In genomic region chr13:63957098-63957497, GRCm38 (mm10) we compare ENCODE assay signal across 10 mouse cellular contexts.
DNase-seq lines count a peak whose midpoint lies in the region; ATAC-seq and TF ChIP-seq lines count a peak whose summit lies in the region.
"Had no signal": no experiment of that assay in that cellular context is flagged by ENCODE, and none has a peak within 500 bp of the region (broad histone marks: within the 10 kb centered on the region; RNA-seq: fewer than 3 reads in every experiment).

No protein-coding gene starts in this region.

- no peak for DNase-seq in intestine, embryonic 14.5 days (ENCODE audit: low spot score)
- no peak for DNase-seq in stomach, postnatal 0 days (ENCODE audit: low spot score)
- DNase-seq in kidney, postnatal 4 days: peak; percentile 64 to 76
- peak; percentile 28 for DNase-seq in yolk sac, embryonic 10.5 days (ENCODE audit: low spot score)
- no peak for DNase-seq in B cell, adult 2 months
- DNase-seq in gastrocnemius, postnatal 14 days: no peak
- DNase-seq: thymus, adult 18-20 months had no signal

- H3K4me2 ChIP-seq in intestine, embryonic 14.5 days (ENCODE audit: low read length): no peak overlapping the region
- H3K4me2 ChIP-seq in intestine, embryonic 16.5 days (ENCODE audit: low read depth, low read length): no peak overlapping the region
- H3K4me2 ChIP-seq in stomach, embryonic 15.5 days: no peak overlapping the region
- H3K4me2 ChIP-seq in stomach, postnatal 0 days (replicated peaks; ENCODE audit: low read depth): no peak overlapping the region
- H3K4me2 ChIP-seq: embryonic facial prominence, embryonic 15.5 days had no signal

- ATAC-seq in intestine, embryonic 14.5 days (replicated peaks; ENCODE audit: low FRiP score, low TSS enrichment, low read depth): 0 out of 2 replicates have a peak, but pooled peaks have one; percentile 30
- ATAC-seq in intestine, embryonic 16.5 days: no peak
- peak; percentile 56; the same call in 1 of the 2 replicates for ATAC-seq in stomach, embryonic 15.5 days (ENCODE audit: insufficient read depth, low FRiP score, low read depth)
- ATAC-seq in stomach, postnatal 0 days (ENCODE audit: low FRiP score, low TSS enrichment): no peak

- H3K27me3 ChIP-seq in intestine, embryonic 14.5 days (replicated peaks; ENCODE audit: control insufficient read depth, insufficient read depth, low read length): no peaks in the 10 kb centered on the region
- no peaks in the 10 kb centered on the region for H3K27me3 ChIP-seq in intestine, embryonic 16.5 days (replicated peaks; ENCODE audit: control insufficient read depth, insufficient read depth, low read length)
- H3K27me3 ChIP-seq in stomach, embryonic 15.5 days (replicated peaks): no peaks in the 10 kb centered on the region
- H3K27me3 ChIP-seq in stomach, postnatal 0 days (ENCODE audit: control insufficient read depth, insufficient read depth, low read length): no peaks in the 10 kb centered on the region
- H3K27me3 ChIP-seq: embryonic facial prominence, embryonic 15.5 days had no signal

- no peak for TF ChIP-seq CTCF in stomach, postnatal 0 days (IDR thresholded peaks at IDR 0.05; ENCODE audit: low read depth)

- TF ChIP-seq EP300 in stomach, postnatal 0 days (optimal IDR thresholded peaks at IDR 0.05): no peak

- H3K27ac ChIP-seq in intestine, embryonic 14.5 days (ENCODE audit: low read depth): no peak overlapping the region
- no peak overlapping the region for H3K27ac ChIP-seq in intestine, embryonic 16.5 days (ENCODE audit: low read length)
- H3K27ac ChIP-seq in stomach, embryonic 15.5 days: no peak overlapping the region
- no peak overlapping the region for H3K27ac ChIP-seq in stomach, postnatal 0 days (replicated peaks)
- H3K27ac ChIP-seq: embryonic facial prominence, embryonic 15.5 days had no signal

- H3K9ac ChIP-seq in intestine, embryonic 14.5 days (ENCODE audit: low read length): no peak overlapping the region
- H3K9ac ChIP-seq in intestine, embryonic 16.5 days (ENCODE audit: low read depth, low read length): no peak overlapping the region
- H3K9ac ChIP-seq in stomach, embryonic 15.5 days: no peak overlapping the region
- no peak overlapping the region for H3K9ac ChIP-seq in stomach, postnatal 0 days (ENCODE audit: low read length)
- H3K9ac ChIP-seq: embryonic facial prominence, embryonic 15.5 days had no signal

- H3K4me3 ChIP-seq in intestine, embryonic 14.5 days (ENCODE audit: low read depth, low read length): no peak overlapping the region
- no peak overlapping the region for H3K4me3 ChIP-seq in intestine, embryonic 16.5 days (ENCODE audit: low read length)
- no peak overlapping the region for H3K4me3 ChIP-seq in stomach, embryonic 15.5 days (replicated peaks)
- H3K4me3 ChIP-seq in stomach, postnatal 0 days (ENCODE audit: low read depth, low read length): no peak overlapping the region
- H3K4me3 ChIP-seq: embryonic facial prominence, embryonic 15.5 days had no signal

- WGBS in intestine, embryonic 14.5 days: 8% methylated on average over 5 of the region's 5 CpGs
- WGBS in intestine, embryonic 16.5 days: 12% methylated on average over 5 of the region's 5 CpGs
- 17% methylated on average over 5 of the region's 5 CpGs for WGBS in stomach, embryonic 15.5 days
- WGBS in stomach, postnatal 0 days: 19% methylated on average over 5 of the region's 5 CpGs

- peaks cover 5% of the 10 kb centered on the region; the same call in 1 of the 2 replicates for H3K9me3 ChIP-seq in intestine, embryonic 14.5 days (ENCODE audit: control insufficient read depth, low read length)
- no peaks in the 10 kb centered on the region for H3K9me3 ChIP-seq in intestine, embryonic 16.5 days (ENCODE audit: control insufficient read depth, low read length)
- H3K9me3 ChIP-seq in stomach, embryonic 15.5 days: no peaks in the 10 kb centered on the region
- no peaks in the 10 kb centered on the region; the same call in 1 of the 2 replicates for H3K9me3 ChIP-seq in stomach, postnatal 0 days (ENCODE audit: control insufficient read depth, low read length)
- H3K9me3 ChIP-seq: embryonic facial prominence, embryonic 15.5 days had no signal

- intact Hi-C loops in gastrocnemius, postnatal 14 days (cut with DNase I; ENCODE audit: low total_unique reads): no loop called here

- no peaks in the 10 kb centered on the region for H3K36me3 ChIP-seq in intestine, embryonic 14.5 days (ENCODE audit: control insufficient read depth, insufficient read depth, low read length)
- H3K36me3 ChIP-seq in intestine, embryonic 16.5 days (ENCODE audit: control insufficient read depth, insufficient read depth, low read length): no peaks in the 10 kb centered on the region
- no peaks in the 10 kb centered on the region for H3K36me3 ChIP-seq in stomach, embryonic 15.5 days
- H3K36me3 ChIP-seq in stomach, postnatal 0 days (ENCODE audit: control insufficient read depth, insufficient read depth, low read length): no peaks in the 10 kb centered on the region
- H3K36me3 ChIP-seq: embryonic facial prominence, embryonic 15.5 days had no signal

- peaks cover 11% of the 10 kb centered on the region for H3K4me1 ChIP-seq in intestine, embryonic 14.5 days (replicated peaks; ENCODE audit: control insufficient read depth, insufficient read depth, low read length)
- H3K4me1 ChIP-seq in intestine, embryonic 16.5 days (ENCODE audit: control insufficient read depth, insufficient read depth, low read length): peaks cover 4% of the 10 kb centered on the region
- no peaks in the 10 kb centered on the region for H3K4me1 ChIP-seq in stomach, embryonic 15.5 days
- no peaks in the 10 kb centered on the region for H3K4me1 ChIP-seq in stomach, postnatal 0 days (replicated peaks; ENCODE audit: control insufficient read depth, insufficient read depth)
- H3K4me1 ChIP-seq: embryonic facial prominence, embryonic 15.5 days had no signal

Comparison
In these comparisons a context has a peak if more than half of its experiments do, and no peak if none do; other contexts are left out.
1. ATAC-seq: peak in intestine, embryonic 14.5 days (single experiment) and stomach, embryonic 15.5 days (single experiment); none in intestine, embryonic 16.5 days (single experiment) and stomach, postnatal 0 days (single experiment).
2. DNase-seq: peak in kidney, postnatal 4 days (2 of 2) and yolk sac, embryonic 10.5 days (single experiment); none in intestine, embryonic 14.5 days (single experiment), stomach, postnatal 0 days (single experiment), B cell, adult 2 months (0 of 2) and gastrocnemius, postnatal 14 days (single experiment).